Comparison of ENCODE assay signal across 20 mouse cellular contexts in the genomic region with DNA sequence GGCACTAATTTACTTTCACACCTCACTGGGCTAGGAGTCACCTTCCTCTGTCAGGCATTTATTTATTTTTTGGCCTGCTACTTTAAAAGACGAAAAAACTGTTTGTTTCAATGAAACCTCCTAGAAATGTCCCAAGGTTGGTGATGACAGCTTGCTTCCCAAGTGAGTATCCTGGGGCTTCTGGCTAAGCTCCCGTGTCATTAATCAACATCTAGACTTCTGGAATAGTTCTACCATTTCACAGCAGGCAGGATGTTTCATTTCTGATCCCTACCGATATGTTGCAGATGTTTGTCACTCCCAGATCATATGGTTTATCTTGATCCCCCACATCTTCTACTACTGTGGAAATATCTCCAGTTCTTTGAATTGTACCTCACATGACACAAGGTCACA. TPM values are rescaled to one million over a fixed set of nuclear protein-coding genes. Genes with fewer than 3 reads are reported as not detected.
A peak's percentile ranks its signal among the peaks of the same experiment; 100 is the strongest.
DNase-seq lines count a peak whose midpoint lies in the region; ATAC-seq and TF ChIP-seq lines count a peak whose summit lies in the region.
"Had no signal": no experiment of that assay in that cellular context is flagged by ENCODE, and none has a peak within 500 bp of the region (broad histone marks: within the 10 kb centered on the region; RNA-seq: fewer than 3 reads in every experiment).

No protein-coding gene starts in this region.

- H3K4me3 ChIP-seq in kidney, postnatal 0 days (replicated peaks; ENCODE audit: low read depth, low read length): no peak overlapping the region
- no peak overlapping the region for H3K4me3 ChIP-seq in lung, embryonic 14.5 days (ENCODE audit: low read depth, low read length)
- H3K4me3 ChIP-seq in lung, embryonic 16.5 days (ENCODE audit: low read length): no peak overlapping the region
- H3K4me3 ChIP-seq: embryonic facial prominence, embryonic 10.5 days; embryonic facial prominence, embryonic 12.5 days; forebrain, embryonic 13.5 days; forebrain, embryonic 15.5 days had no signal

- peak; percentile 22 for DNase-seq in kidney, postnatal 0 days (ENCODE audit: low spot score)
- DNase-seq in kidney, adult 9 months: no peak
- peak; percentile 77 for DNase-seq in lung, embryonic 14.5 days
- no peak for DNase-seq in lung, adult 18-20 months
- DNase-seq in lung, postnatal 14 days: no peak
- DNase-seq in lung, postnatal 10 days: peak; percentile 4
- no peak for DNase-seq in lung, postnatal 4 days
- DNase-seq: adrenal gland, adult 2 months; adrenal gland, postnatal 10 days; adrenal gland, postnatal 25 days; cerebellum, adult 11 months; cerebellum, adult 18-20 months; cerebellum, adult 9-10 months; cerebellum, postnatal 10 days; cerebellum, postnatal 25 days had no signal

- no peak overlapping the region for H3K27ac ChIP-seq in kidney, postnatal 0 days
- H3K27ac ChIP-seq in lung, embryonic 14.5 days (ENCODE audit: low read depth): peak overlapping the region; percentile 44; the same call in 1 of the 2 replicates
- peak overlapping the region; percentile 71 for H3K27ac ChIP-seq in lung, embryonic 16.5 days (ENCODE audit: low read length)
- H3K27ac ChIP-seq: embryonic facial prominence, embryonic 10.5 days; embryonic facial prominence, embryonic 12.5 days; forebrain, embryonic 13.5 days; forebrain, embryonic 15.5 days had no signal

- TF ChIP-seq CTCF in kidney, postnatal 0 days (IDR thresholded peaks at IDR 0.05; ENCODE audit: low read depth): no peak
- no peak for TF ChIP-seq CTCF in lung, embryonic 14.5 days (IDR thresholded peaks at IDR 0.05; ENCODE audit: low read depth)

- H3K4me1 ChIP-seq in kidney, postnatal 0 days (replicated peaks; ENCODE audit: insufficient read depth, low read length): no peaks in the 10 kb centered on the region
- H3K4me1 ChIP-seq in lung, embryonic 14.5 days (ENCODE audit: insufficient read depth): 0 out of 2 replicates have a peak, but pooled peaks cover 2% of the 10 kb centered on the region
- 0 out of 2 replicates have a peak, but pooled peaks cover 3% of the 10 kb centered on the region for H3K4me1 ChIP-seq in lung, embryonic 16.5 days (replicated peaks; ENCODE audit: control insufficient read depth, insufficient read depth, low read length)
- H3K4me1 ChIP-seq: embryonic facial prominence, embryonic 10.5 days; embryonic facial prominence, embryonic 12.5 days; forebrain, embryonic 13.5 days; forebrain, embryonic 15.5 days had no signal

- 39% methylated on average over 3 of the region's 3 CpGs for WGBS in kidney, postnatal 0 days
- WGBS in lung, embryonic 14.5 days: 36% methylated on average over 3 of the region's 3 CpGs
- WGBS in lung, embryonic 16.5 days: 48% methylated on average over 3 of the region's 3 CpGs

- no peaks in the 10 kb centered on the region for H3K36me3 ChIP-seq in kidney, postnatal 0 days (ENCODE audit: insufficient read depth, low read length)
- no peaks in the 10 kb centered on the region for H3K36me3 ChIP-seq in lung, embryonic 14.5 days (ENCODE audit: insufficient read depth)
- H3K36me3 ChIP-seq in lung, embryonic 16.5 days (ENCODE audit: control insufficient read depth, insufficient read depth, low read length): no peaks in the 10 kb centered on the region
- H3K36me3 ChIP-seq: embryonic facial prominence, embryonic 10.5 days; embryonic facial prominence, embryonic 12.5 days; forebrain, embryonic 15.5 days had no signal

- no peak for ATAC-seq in kidney, postnatal 0 days (replicated peaks; ENCODE audit: low FRiP score, low read depth)
- ATAC-seq in lung, embryonic 14.5 days (ENCODE audit: insufficient read depth): peak; percentile 75
- ATAC-seq in lung, embryonic 16.5 days (ENCODE audit: low read depth): peak; percentile 71
- ATAC-seq: forebrain, embryonic 13.5 days; forebrain, embryonic 15.5 days had no signal

- no peaks in the 10 kb centered on the region for H3K9me3 ChIP-seq in kidney, postnatal 0 days (replicated peaks; ENCODE audit: low read length)
- no peaks in the 10 kb centered on the region for H3K9me3 ChIP-seq in lung, embryonic 14.5 days (ENCODE audit: low read depth, low read length)
- H3K9me3 ChIP-seq in lung, embryonic 16.5 days (ENCODE audit: control insufficient read depth, low read length): no peaks in the 10 kb centered on the region
- H3K9me3 ChIP-seq: embryonic facial prominence, embryonic 10.5 days; embryonic facial prominence, embryonic 12.5 days; forebrain, embryonic 13.5 days; forebrain, embryonic 15.5 days had no signal

- H3K4me2 ChIP-seq in kidney, postnatal 0 days (ENCODE audit: low read length): no peak overlapping the region
- no peak overlapping the region for H3K4me2 ChIP-seq in lung, embryonic 14.5 days
- H3K4me2 ChIP-seq in lung, embryonic 16.5 days (ENCODE audit: low read depth, low read length): no peak overlapping the region
- H3K4me2 ChIP-seq: embryonic facial prominence, embryonic 12.5 days; forebrain, embryonic 13.5 days; forebrain, embryonic 15.5 days had no signal

- no peak overlapping the region for H3K9ac ChIP-seq in kidney, postnatal 0 days (ENCODE audit: low read depth, low read length)
- H3K9ac ChIP-seq in lung, embryonic 14.5 days: no peak overlapping the region
- H3K9ac ChIP-seq in lung, embryonic 16.5 days (ENCODE audit: low read length): no peak overlapping the region
- H3K9ac ChIP-seq: embryonic facial prominence, embryonic 12.5 days; forebrain, embryonic 13.5 days; forebrain, embryonic 15.5 days had no signal

- no peaks in the 10 kb centered on the region for H3K27me3 ChIP-seq in kidney, postnatal 0 days (ENCODE audit: insufficient read depth, low read length)
- no peaks in the 10 kb centered on the region for H3K27me3 ChIP-seq in lung, embryonic 14.5 days (ENCODE audit: insufficient read depth, low read length)
- no peaks in the 10 kb centered on the region for H3K27me3 ChIP-seq in lung, embryonic 16.5 days (ENCODE audit: control insufficient read depth, insufficient read depth, low read depth, low read length)
- H3K27me3 ChIP-seq: embryonic facial prominence, embryonic 12.5 days; forebrain, embryonic 15.5 days had no signal

RNA-seq across cellular contexts. Expression of a gene that starts 9.5 kb away (rescaled TPM):
- polyA plus RNA-seq in kidney, postnatal 0 days (2015; fragmentation: Nextera tagmentation; extraction: Ambion mirVana): 72.1 and 75.5 TPM in 2 replicates
- 54.0 and 61.0 TPM in 2 replicates for polyA plus RNA-seq in lung, embryonic 14.5 days (2014; fragmentation: Nextera tagmentation; extraction: Ambion mirVana)
- 42.2 and 42.5 TPM in 2 replicates for polyA plus RNA-seq in lung, embryonic 16.5 days (2015; fragmentation: Nextera tagmentation; extraction: Ambion mirVana)

RNA-seq across cellular contexts. Expression of a gene that starts 59.5 kb away (rescaled TPM):
- 10.2 and 13.1 TPM in 2 replicates for polyA plus RNA-seq in kidney, postnatal 0 days (2015; fragmentation: Nextera tagmentation; extraction: Ambion mirVana)
- 12.0 and 12.7 TPM in 2 replicates for polyA plus RNA-seq in lung, embryonic 14.5 days (2014; fragmentation: Nextera tagmentation; extraction: Ambion mirVana)
- polyA plus RNA-seq in lung, embryonic 16.5 days (2015; fragmentation: Nextera tagmentation; extraction: Ambion mirVana): 8.0 and 8.6 TPM in 2 replicates

Comparison
In these comparisons a context has a peak if more than half of its experiments do, and no peak if none do; other contexts are left out.
1. DNase-seq: peak in kidney, postnatal 0 days (single experiment), lung, embryonic 14.5 days (single experiment) and lung, postnatal 10 days (single experiment); none in kidney, adult 9 months (single experiment), lung, adult 18-20 months (0 of 2), lung, postnatal 14 days (single experiment) and lung, postnatal 4 days (0 of 2).